Mouse (Mus musculus): ENCODE data around the gene Galc.

GRCm38 (mm10) chr12:98246835-98247234 lies 12.4 kb downstream of the Galc start:
- TF ChIP-seq POLR2A (IDR thresholded peaks at IDR 0.05; ENCODE audit: low read depth, low read length) (no peak), CTCF (IDR thresholded peaks at IDR 0.05; ENCODE audit: extremely low read depth, insufficient read length, insufficient replicate concordance, low read depth, low read length) (no peak)
